Mouse (Mus musculus) midbrain, embryonic 13.5 days (tissue): ENCODE results near the gene Arhgef17. TPM values are rescaled to one million over a fixed set of nuclear protein-coding genes. Genes with fewer than 3 reads are reported as not detected.

Source experiments
- ATAC-seq: fragments of 200-750 bp; cut with Nextera tagmentation; 2 replicates; pipeline ENCODE4 v1.8.0; 2017; ENCODE audit warnings: mild to moderate bottlenecking, moderate TSS enrichment, moderate library complexity
- H3K27ac ChIP-seq: fragments of 300-500 bp; sonication (generic); 2 replicates; pipeline ENCODE4 v1.5.1; 2015; ENCODE audit warnings: inconsistent platforms, mild to moderate bottlenecking, moderate library complexity
- H3K27me3 ChIP-seq: fragments of 300-500 bp; sonication (generic); 2 replicates; pipeline ENCODE4 v1.6.1; 2015; ENCODE audit warnings: mild to moderate bottlenecking, inconsistent platforms
- H3K36me3 ChIP-seq: fragments of 300-500 bp; sonication (generic); 2 replicates; pipeline ENCODE4 v1.6.1; 2015; ENCODE audit warnings: mild to moderate bottlenecking, inconsistent platforms
- H3K4me1 ChIP-seq: fragments of 300-500 bp; sonication (generic); replicated peaks from 2 replicates; pipeline ENCODE4 v1.6.1; 2015; ENCODE audit warnings: inconsistent platforms
- H3K4me2 ChIP-seq: fragments of 300-500 bp; sonication (generic); replicated peaks from 2 replicates; pipeline ENCODE4 v1.6.1; 2015; ENCODE audit warnings: moderate library complexity, mild to moderate bottlenecking, inconsistent platforms
- H3K4me3 ChIP-seq: fragments of 300-500 bp; sonication (generic); replicated peaks from 2 replicates; pipeline ENCODE4 v1.5.1; 2015; ENCODE audit warnings: mild to moderate bottlenecking, inconsistent platforms
- H3K9ac ChIP-seq: fragments of 300-500 bp; sonication (generic); replicated peaks from 2 replicates; pipeline ENCODE4 v1.6.1; 2015; ENCODE audit warnings: mild to moderate bottlenecking, inconsistent platforms
- H3K9me3 ChIP-seq: fragments of 300-500 bp; sonication (generic); 2 replicates; pipeline ENCODE4 v1.6.1; 2016; ENCODE audit warnings: mild to moderate bottlenecking, inconsistent platforms
- WGBS: fragments of 180-500 bp; shearing (Covaris S2); methylation state at CpG from one replicate; pipeline ENCODE4 v1.1.7; 2015; 5-methylcytosine and 5-hydroxymethylcytosine counted together
- polyA plus RNA-seq: library from polyadenylated mRNA; unstranded; fragments of >200 nt; fragmentation: Nextera tagmentation; extraction: Ambion mirVana; gene quantifications from 2 replicates; pipeline ENCODE4 v1.2.1, GENCODE M21; 2015

Arhgef17 gene
- polyA plus RNA-seq, 1 experiment from 2014 or later = 5.9 TPM

GRCm38 (mm10) chr7:100868551-100868950 lies 63.4 kb downstream of the Arhgef17 start:
- 69% methylated on average over 4 of the region's 4 CpGs for WGBS
- Histone ChIP-seq H3K4me1 (no peaks in the 10 kb centered on the region), H3K27me3 (no peaks in the 10 kb centered on the region), H3K4me3 (no peak overlapping the region), H3K4me2 (no peak overlapping the region), H3K36me3 (peaks cover 15% of the 10 kb centered on the region), H3K9ac (no peak overlapping the region), H3K27ac (no peak overlapping the region), H3K9me3 (no peaks in the 10 kb centered on the region)
- ATAC-seq = no peak

GRCm38 (mm10) chr7:100867561-100867960 lies 64.3 kb downstream of the Arhgef17 start:
- no peak overlapping the region for H3K27ac ChIP-seq
- H3K9ac ChIP-seq = no peak overlapping the region
- H3K4me3 ChIP-seq = no peak overlapping the region
- WGBS = 57% methylated on average over 2 of the region's 2 CpGs
- H3K9me3 ChIP-seq = no peaks in the 10 kb centered on the region
- peaks cover 5% of the 10 kb centered on the region for H3K36me3 ChIP-seq
- ATAC-seq = no peak
- H3K27me3 ChIP-seq = no peaks in the 10 kb centered on the region
- peaks cover 2% of the 10 kb centered on the region for H3K4me1 ChIP-seq
- H3K4me2 ChIP-seq = no peak overlapping the region

- no peaks in the 10 kb centered on the region for H3K27me3 ChIP-seq
- H3K4me3 ChIP-seq = no peak overlapping the region
- H3K4me2 ChIP-seq = no peak overlapping the region
- no peak overlapping the region for H3K9ac ChIP-seq
- no peaks in the 10 kb centered on the region for H3K36me3 ChIP-seq
- no peaks in the 10 kb centered on the region for H3K9me3 ChIP-seq
- WGBS = 12% methylated on average over 3 of the region's 3 CpGs
- no peak for ATAC-seq
- H3K4me1 ChIP-seq = peaks cover 11% of the 10 kb centered on the region
- H3K27ac ChIP-seq = no peak overlapping the region
These were observed 65.2 kb downstream of the Arhgef17 start for GRCm38 (mm10) chr7:100866675-100867074.

GRCm38 (mm10) chr7:100862828-100863638 lies 68.9 kb downstream of the Arhgef17 start, which contains the start of gene Relt:
Gene Relt, minus strand, starts transcription at chr7:100863446.
- peak within 1 kb of the TSS; percentile 96 for H3K4me2 ChIP-seq
- H3K36me3 ChIP-seq = no peaks in the 10 kb centered on the region
- under 1% methylated on average over 84 of the region's 91 CpGs for WGBS
- H3K9ac ChIP-seq = peak within 1 kb of the TSS; percentile 79
- H3K4me1 ChIP-seq = peaks cover 13% of the 10 kb centered on the region
- peak; percentile 90 for ATAC-seq
- H3K4me3 ChIP-seq = peak within 1 kb of the TSS; percentile 77
- peak within 1 kb of the TSS; percentile 84 for H3K27ac ChIP-seq
- no peaks in the 10 kb centered on the region for H3K9me3 ChIP-seq
- H3K27me3 ChIP-seq = no peaks in the 10 kb centered on the region

GRCm38 (mm10) chr7:100862353-100862752 lies 69.6 kb downstream of the Arhgef17 start:
- Histone ChIP-seq H3K36me3 (no peaks in the 10 kb centered on the region), H3K4me3 (peak overlapping the region; percentile 77), H3K9ac (peak overlapping the region; percentile 79), H3K27me3 (no peaks in the 10 kb centered on the region), H3K4me1 (peaks cover 14% of the 10 kb centered on the region), H3K9me3 (no peaks in the 10 kb centered on the region), H3K27ac (no peak overlapping the region), H3K4me2 (peak overlapping the region; percentile 96)
- peak; percentile 5 for ATAC-seq
- WGBS = 4% methylated on average over 4 of the region's 4 CpGs

GRCm38 (mm10) chr7:100861209-100861608 lies 70.7 kb downstream of the Arhgef17 start:
- Histone ChIP-seq H3K36me3 (no peaks in the 10 kb centered on the region), H3K4me2 (no peak overlapping the region), H3K9ac (no peak overlapping the region), H3K27ac (no peak overlapping the region), H3K4me3 (no peak overlapping the region), H3K27me3 (no peaks in the 10 kb centered on the region), H3K9me3 (no peaks in the 10 kb centered on the region), H3K4me1 (peaks cover 19% of the 10 kb centered on the region)
- ATAC-seq = no peak
- WGBS = 95% methylated on average over 5 of the region's 5 CpGs

GRCm38 (mm10) chr7:100860450-100860849 lies 71.5 kb downstream of the Arhgef17 start:
- 88% methylated on average over 3 of the region's 3 CpGs for whole genome bisulfite sequencing
- Histone ChIP-seq H3K9me3 (no peaks in the 10 kb centered on the region), H3K4me2 (no peak overlapping the region), H3K36me3 (no peaks in the 10 kb centered on the region), H3K27me3 (no peaks in the 10 kb centered on the region), H3K4me3 (no peak overlapping the region), H3K27ac (no peak overlapping the region), H3K4me1 (peaks cover 19% of the 10 kb centered on the region), H3K9ac (no peak overlapping the region)
- ATAC-seq = no peak

- WGBS = 80% methylated on average over 5 of the region's 5 CpGs
- H3K36me3 ChIP-seq = no peaks in the 10 kb centered on the region
- H3K4me3 ChIP-seq = no peak overlapping the region
- no peak overlapping the region for H3K4me2 ChIP-seq
- H3K9ac ChIP-seq = no peak overlapping the region
- H3K9me3 ChIP-seq = no peaks in the 10 kb centered on the region
- no peaks in the 10 kb centered on the region for H3K27me3 ChIP-seq
- H3K27ac ChIP-seq = no peak overlapping the region
- H3K4me1 ChIP-seq = peaks cover 17% of the 10 kb centered on the region
- no peak for ATAC-seq
These were observed 75.9 kb downstream of the Arhgef17 start for GRCm38 (mm10) chr7:100855795-100856573.

GRCm38 (mm10) chr7:100855300-100855699 lies 76.6 kb downstream of the Arhgef17 start:
- Histone ChIP-seq H3K27ac (no peak overlapping the region), H3K9me3 (no peaks in the 10 kb centered on the region), H3K4me3 (no peak overlapping the region), H3K4me2 (no peak overlapping the region), H3K27me3 (no peaks in the 10 kb centered on the region), H3K9ac (no peak overlapping the region), H3K4me1 (peaks cover 17% of the 10 kb centered on the region), H3K36me3 (no peaks in the 10 kb centered on the region)
- WGBS = 53% methylated on average over 4 of the region's 4 CpGs
- no peak for ATAC-seq

GRCm38 (mm10) chr7:100854861-100855260 lies 77.0 kb downstream of the Arhgef17 start:
- Histone ChIP-seq H3K36me3 (no peaks in the 10 kb centered on the region), H3K4me1 (peaks cover 17% of the 10 kb centered on the region), H3K4me2 (no peak overlapping the region), H3K9me3 (no peaks in the 10 kb centered on the region), H3K9ac (no peak overlapping the region), H3K4me3 (no peak overlapping the region), H3K27me3 (no peaks in the 10 kb centered on the region), H3K27ac (no peak overlapping the region)
- ATAC-seq = no peak
- 78% methylated on average over 5 of the region's 5 CpGs for WGBS

GRCm38 (mm10) chr7:100854137-100854814 lies 77.6 kb downstream of the Arhgef17 start:
- no peaks in the 10 kb centered on the region for H3K9me3 ChIP-seq
- H3K4me2 ChIP-seq = no peak overlapping the region
- H3K4me1 ChIP-seq = peaks cover 17% of the 10 kb centered on the region
- WGBS = 58% methylated on average over 6 of the region's 6 CpGs
- ATAC-seq = no peak
- no peaks in the 10 kb centered on the region for H3K27me3 ChIP-seq
- H3K27ac ChIP-seq = no peak overlapping the region
- H3K36me3 ChIP-seq = no peaks in the 10 kb centered on the region
- no peak overlapping the region for H3K9ac ChIP-seq
- no peak overlapping the region for H3K4me3 ChIP-seq

GRCm38 (mm10) chr7:100853396-100853795 lies 78.5 kb downstream of the Arhgef17 start:
- Histone ChIP-seq H3K9me3 (no peaks in the 10 kb centered on the region), H3K9ac (no peak overlapping the region), H3K36me3 (no peaks in the 10 kb centered on the region), H3K27ac (no peak overlapping the region), H3K27me3 (no peaks in the 10 kb centered on the region), H3K4me3 (no peak overlapping the region), H3K4me1 (peaks cover 17% of the 10 kb centered on the region), H3K4me2 (no peak overlapping the region)
- 78% methylated on average over 3 of the region's 3 CpGs for WGBS
- ATAC-seq = no peak
